Mouse (Mus musculus): ENCODE data around the gene Gpc6.

Gpc6 gene

GRCm38 (mm10) chr14:117239694-117240427, 314.7 kb downstream of the Gpc6 start:
- no peak for DNase-seq (ENCODE audit: low spot score)

GRCm38 (mm10) chr14:117245631-117246030, 320.5 kb downstream of the Gpc6 start:
- no peak for DNase-seq (ENCODE audit: low spot score)

GRCm38 (mm10) chr14:117256192-117256591, 331.1 kb downstream of the Gpc6 start:
- DNase-seq (ENCODE audit: low spot score) = no peak

- DNase-seq (ENCODE audit: low spot score) = no peak
Observed at GRCm38 (mm10) chr14:117265653-117266052, 340.5 kb downstream of the Gpc6 start.

- DNase-seq (ENCODE audit: low spot score) = peak; percentile 44
Observed at GRCm38 (mm10) chr14:117267823-117268601, 342.9 kb downstream of the Gpc6 start.

GRCm38 (mm10) chr14:117283631-117284030, 358.5 kb downstream of the Gpc6 start:
- no peak for DNase-seq (ENCODE audit: low spot score)

- DNase-seq (ENCODE audit: low spot score) = no peak
Observed at GRCm38 (mm10) chr14:117293746-117294145, 368.6 kb downstream of the Gpc6 start.

- no peak for DNase-seq (ENCODE audit: low spot score)
Observed at GRCm38 (mm10) chr14:117296207-117296838, 371.2 kb downstream of the Gpc6 start.

- DNase-seq (ENCODE audit: low spot score) = no peak
Observed at GRCm38 (mm10) chr14:117301019-117301418, 375.9 kb downstream of the Gpc6 start.

GRCm38 (mm10) chr14:117303901-117304722, 379.0 kb downstream of the Gpc6 start:
- DNase-seq (ENCODE audit: low spot score) = no peak

GRCm38 (mm10) chr14:117304723-117305010, 379.6 kb downstream of the Gpc6 start:
- peak; percentile 13 for DNase-seq (ENCODE audit: low spot score)

- DNase-seq (ENCODE audit: low spot score) = no peak
Observed at GRCm38 (mm10) chr14:117309997-117310520, 384.9 kb downstream of the Gpc6 start.

- DNase-seq (ENCODE audit: low spot score) = no peak
Observed at GRCm38 (mm10) chr14:117324214-117324613, 399.1 kb downstream of the Gpc6 start.

GRCm38 (mm10) chr14:117332256-117332655, 407.1 kb downstream of the Gpc6 start:
- no peak for DNase-seq (ENCODE audit: low spot score)

- no peak for DNase-seq (ENCODE audit: low spot score)
Observed at GRCm38 (mm10) chr14:117337271-117337670, 412.2 kb downstream of the Gpc6 start.

GRCm38 (mm10) chr14:117340549-117340948, 415.4 kb downstream of the Gpc6 start:
- peak; percentile 72 for DNase-seq (ENCODE audit: low spot score)

- no peak for DNase-seq (ENCODE audit: low spot score)
Observed at GRCm38 (mm10) chr14:117344505-117344904, 419.4 kb downstream of the Gpc6 start.

GRCm38 (mm10) chr14:117346372-117346885, 421.3 kb downstream of the Gpc6 start:
- no peak for DNase-seq (ENCODE audit: low spot score)

- no peak for DNase-seq (ENCODE audit: low spot score)
Observed at GRCm38 (mm10) chr14:117351296-117351695, 426.2 kb downstream of the Gpc6 start.

GRCm38 (mm10) chr14:117361155-117361964, 436.2 kb downstream of the Gpc6 start:
- no peak for DNase-seq (ENCODE audit: low spot score)

GRCm38 (mm10) chr14:117361965-117362309, 436.8 kb downstream of the Gpc6 start:
- no peak for DNase-seq (ENCODE audit: low spot score)

All from embryo, embryonic 10.5 days (tissue).